Mouse (Mus musculus) neural tube, embryonic 14.5 days (tissue): ENCODE measurements at regions not wholly inside any gene's neighbourhood (a gene's known extent, or its start where the extent isn't known, plus 50 kb on each side); places are given as distances from the start of the nearest gene placed in this dataset.

ENCODE experiments used
- ATAC-seq: fragments of 200-750 bp; cut with Nextera tagmentation; 2 replicates; pipeline ENCODE4 v1.8.0; 2017; ENCODE audit warnings: low read depth, mild to moderate bottlenecking, moderate TSS enrichment, moderate library complexity
- H3K27ac ChIP-seq: fragments of 300-500 bp; sonication (generic); 2 replicates; pipeline ENCODE4 v1.5.1; 2014; ENCODE audit warnings: low read depth, mild to moderate bottlenecking, control low read depth, low read length, moderate library complexity, mixed read lengths
- H3K27me3 ChIP-seq: fragments of 300-500 bp; sonication (generic); 2 replicates; pipeline ENCODE4 v1.6.1; 2014; ENCODE audit warnings: low read length; ENCODE audit not compliant: control insufficient read depth, insufficient read depth
- H3K36me3 ChIP-seq: fragments of 300-500 bp; sonication (generic); 2 replicates; pipeline ENCODE4 v1.6.1; 2014; ENCODE audit warnings: low read length, mixed read lengths; ENCODE audit not compliant: control insufficient read depth, insufficient read depth
- H3K4me1 ChIP-seq: fragments of 300-500 bp; sonication (generic); 2 replicates; pipeline ENCODE4 v1.6.1; 2014; ENCODE audit warnings: low read length; ENCODE audit not compliant: control insufficient read depth, insufficient read depth
- H3K4me2 ChIP-seq: fragments of 300-500 bp; sonication (generic); 2 replicates; pipeline ENCODE4 v1.6.1; 2014; ENCODE audit warnings: mild to moderate bottlenecking, low read depth, low read length, control low read depth
- H3K4me3 ChIP-seq: fragments of 300-500 bp; sonication (generic); 2 replicates; pipeline ENCODE4 v1.5.1; 2014; ENCODE audit warnings: low read depth, low read length, control low read depth, mixed read lengths
- H3K9ac ChIP-seq: fragments of 300-500 bp; sonication (generic); replicated peaks from 2 replicates; pipeline ENCODE4 v1.6.1; 2014; ENCODE audit warnings: low read depth, mild to moderate bottlenecking, control low read depth, low read length, mixed read lengths
- H3K9me3 ChIP-seq: fragments of 300-500 bp; sonication (generic); 2 replicates; pipeline ENCODE4 v1.6.1; 2016; ENCODE audit warnings: low read length; ENCODE audit not compliant: control insufficient read depth
- WGBS: fragments of 180-500 bp; shearing (Covaris S2); extraction: QIAGEN DNeasy Blood & Tissue Kit; methylation state at CpG from one replicate; pipeline ENCODE4 v1.1.7; 2014; 5-methylcytosine and 5-hydroxymethylcytosine counted together

- no peaks in the 10 kb centered on the region for H3K4me1 ChIP-seq
- H3K4me2 ChIP-seq, result no peak overlapping the region
- no peak overlapping the region for H3K27ac ChIP-seq
- H3K27me3 ChIP-seq, result no peaks in the 10 kb centered on the region
- no peaks in the 10 kb centered on the region for H3K9me3 ChIP-seq
- H3K4me3 ChIP-seq, result no peak overlapping the region
- WGBS, result 82% methylated on average over 3 of the region's 3 CpGs
- ATAC-seq, result no peak
- no peaks in the 10 kb centered on the region for H3K36me3 ChIP-seq
- no peak overlapping the region for H3K9ac ChIP-seq
Observed at GRCm38 (mm10) chr3:19067141-19067757, 561.2 kb downstream of the 1700064H15Rik start.
